Mouse (Mus musculus) cerebellum, adult 2 months (tissue): ENCODE results near the gene Rbfox1. TPM values are rescaled to one million over a fixed set of nuclear protein-coding genes. Genes with fewer than 3 reads are reported as not detected.

Experiments
- DNase-seq, 2 experiments: peaks; one replicate each; pipeline ENCODE4 v3.0.0; 2021
- H3K27ac ChIP-seq: fragments of 200-500 bp; 2 replicates; pipeline ENCODE4 v1.5.1; 2012; ENCODE audit warnings: low read length, control low read depth, inconsistent platforms; ENCODE audit not compliant: insufficient read depth
- H3K27me3 ChIP-seq: fragments of 200-500 bp; 2 replicates; pipeline ENCODE4 v1.6.1; 2012; ENCODE audit warnings: inconsistent platforms, mild to moderate bottlenecking, low read length, moderate library complexity; ENCODE audit not compliant: control insufficient read depth, insufficient read depth
- H3K4me1 ChIP-seq: fragments of 200-500 bp; 2 replicates; pipeline ENCODE4 v1.6.1; 2011; ENCODE audit warnings: low read length; ENCODE audit not compliant: control insufficient read depth, insufficient read depth
- H3K4me3 ChIP-seq: fragments of 200-500 bp; replicated peaks from 2 replicates; pipeline ENCODE3; 2011; ENCODE audit warnings: mild to moderate bottlenecking, low read depth, low read length, control low read depth; ENCODE audit not compliant: insufficient read depth
- CTCF ChIP-seq: fragments of 200-500 bp; IDR thresholded peaks from 2 replicates; pipeline ENCODE4 v1.5.1; 2011; ENCODE audit warnings: low read depth, mild to moderate bottlenecking, control low read depth, low read length, moderate library complexity, borderline replicate concordance; ENCODE audit not compliant: insufficient read depth
- POLR2A ChIP-seq: fragments of 200-500 bp; IDR thresholded peaks from 2 replicates; pipeline ENCODE4 v1.6.1; 2011; ENCODE audit warnings: low read length, control low read depth, borderline replicate concordance; ENCODE audit not compliant: insufficient read depth
- WGBS: fragments of 180-500 bp; shearing (Covaris S2); methylation state at CpG from one replicate; pipeline ENCODE4 v1.1.7; 2018; 5-methylcytosine and 5-hydroxymethylcytosine counted together
- polyA plus RNA-seq: library from polyadenylated mRNA; depleted of rRNA; stranded (reverse); fragments of >200 nt; gene quantifications from 2 replicates; pipeline ENCODE4 v1.2.3, GENCODE M21; 2012

The Rbfox1 gene
- polyA plus RNA-seq, 1 experiment: 132 TPM

- peak in 1 of 2 experiments; percentile 42 for DNase-seq
- WGBS: 47% methylated on average over 4 of the region's 4 CpGs
Measured at GRCm38 (mm10) chr16:5997651-5998050, 112.5 kb downstream of the Rbfox1 start.

GRCm38 (mm10) chr16:6000016-6000415 is 114.9 kb downstream of the Rbfox1 start:
- Histone ChIP-seq H3K4me1 (0 out of 2 replicates have a peak, but pooled peaks cover 2% of the 10 kb centered on the region), H3K27me3 (no peaks in the 10 kb centered on the region), H3K27ac (no peak overlapping the region), H3K4me3 (no peak overlapping the region)
- no peak for DNase-seq
- 75% methylated on average over 1 of the region's 1 CpGs for WGBS
- TF ChIP-seq POLR2A (no peak), CTCF (no peak)

More at GRCm38 (mm10) chr16:5997651-5998050, 112.5 kb downstream of the Rbfox1 start:
- TF ChIP-seq CTCF (no peak), POLR2A (no peak)
- Histone ChIP-seq H3K27ac (no peak overlapping the region), H3K4me3 (no peak overlapping the region), H3K4me1 (0 out of 2 replicates have a peak, but pooled peaks cover 2% of the 10 kb centered on the region), H3K27me3 (no peaks in the 10 kb centered on the region)

- Histone ChIP-seq H3K27ac (no peak overlapping the region), H3K27me3 (no peaks in the 10 kb centered on the region), H3K4me1 (no peaks in the 10 kb centered on the region), H3K4me3 (no peak overlapping the region)
- no peak for DNase-seq
- no peak for TF ChIP-seq CTCF
- TF ChIP-seq POLR2A: no peak
Measured at GRCm38 (mm10) chr16:6006996-6007395, 121.8 kb downstream of the Rbfox1 start.

GRCm38 (mm10) chr16:6012853-6013252 is 127.7 kb downstream of the Rbfox1 start:
- no peaks in the 10 kb centered on the region for H3K27me3 ChIP-seq
- H3K4me3 ChIP-seq: no peak overlapping the region
- 77% methylated on average over 3 of the region's 3 CpGs for WGBS
- no peaks in the 10 kb centered on the region for H3K4me1 ChIP-seq
- DNase-seq: no peak
- TF ChIP-seq CTCF (no peak), POLR2A (no peak)
- no peak overlapping the region for H3K27ac ChIP-seq

- H3K4me1 ChIP-seq: peaks cover 2% of the 10 kb centered on the region; the same call in 1 of the 2 replicates
- DNase-seq: peak; percentile 84 to 91
- H3K27me3 ChIP-seq: no peaks in the 10 kb centered on the region
- no peak overlapping the region for H3K27ac ChIP-seq
- no peak for TF ChIP-seq POLR2A
- TF ChIP-seq CTCF: peak; percentile 79
- H3K4me3 ChIP-seq: no peak overlapping the region
- WGBS: 34% methylated on average over 5 of the region's 5 CpGs
Measured at GRCm38 (mm10) chr16:6018639-6019038, 133.5 kb downstream of the Rbfox1 start.

- no peak overlapping the region for H3K4me3 ChIP-seq
- H3K4me1 ChIP-seq: peaks cover 2% of the 10 kb centered on the region; the same call in 1 of the 2 replicates
- H3K27me3 ChIP-seq: no peaks in the 10 kb centered on the region
- H3K27ac ChIP-seq: no peak overlapping the region
- TF ChIP-seq POLR2A: no peak
- no peak for TF ChIP-seq CTCF
- no peak for DNase-seq
- 41% methylated on average over 1 of the region's 1 CpGs for WGBS
Measured at GRCm38 (mm10) chr16:6019361-6019760, 134.2 kb downstream of the Rbfox1 start.

GRCm38 (mm10) chr16:6031280-6031679 is 146.1 kb downstream of the Rbfox1 start:
- H3K4me3 ChIP-seq: no peak overlapping the region
- H3K27ac ChIP-seq: no peak overlapping the region
- no peak for DNase-seq
- WGBS: 80% methylated on average over 1 of the region's 1 CpGs
- peaks cover 22% of the 10 kb centered on the region; the same call in 1 of the 2 replicates for H3K4me1 ChIP-seq
- H3K27me3 ChIP-seq: no peaks in the 10 kb centered on the region
- TF ChIP-seq POLR2A (no peak), CTCF (no peak)

- Histone ChIP-seq H3K27me3 (no peaks in the 10 kb centered on the region), H3K27ac (no peak overlapping the region), H3K4me1 (peaks cover 17% of the 10 kb centered on the region; the same call in 1 of the 2 replicates), H3K4me3 (no peak overlapping the region)
- 95% methylated on average over 7 of the region's 7 CpGs for WGBS
- no peak for DNase-seq
- TF ChIP-seq POLR2A (no peak), CTCF (no peak)
Measured at GRCm38 (mm10) chr16:6032563-6032962, 147.4 kb downstream of the Rbfox1 start.
